Mouse (Mus musculus): ENCODE results near the gene Sstr2. TPM values are rescaled to one million over a fixed set of nuclear protein-coding genes. Genes with fewer than 3 reads are reported as not detected.

Gene Sstr2
- total and polyA plus RNA-seq, 3 experiments = 0.77 to 0.82 TPM; not detected in 1

DNA sequence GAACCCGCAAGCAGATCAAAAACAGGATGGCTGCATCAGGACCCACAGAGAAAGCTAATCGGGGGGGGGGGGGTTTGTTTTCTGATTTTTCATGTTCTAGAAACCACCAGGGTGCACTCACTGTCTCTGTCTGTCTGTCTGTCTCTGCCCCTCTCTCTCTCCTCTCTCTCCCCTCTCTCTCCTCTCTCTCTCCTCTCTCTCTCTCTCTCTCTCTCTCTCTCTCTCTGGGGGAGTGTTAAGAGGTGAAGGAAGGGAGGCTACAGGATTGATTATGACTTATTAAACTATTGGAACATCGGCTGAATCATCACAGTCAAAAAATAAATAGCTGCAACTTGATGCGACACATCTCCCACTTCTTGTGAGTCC is 855 bp upstream of the Sstr2 start:
- TF ChIP-seq MYC (IDR thresholded peaks at IDR 0.05; ENCODE audit: low read depth, low read length) (no peak), RAD21 (IDR thresholded peaks at IDR 0.05; ENCODE audit: low read depth, low read length) (no peak), SMC3 (IDR thresholded peaks at IDR 0.05; ENCODE audit: low read depth, low read length) (no peak), POLR2AphosphoS5 (IDR thresholded peaks at IDR 0.05; ENCODE audit: borderline replicate concordance, low read depth, low read length) (no peak), ZMIZ1 (IDR thresholded peaks at IDR 0.05; ENCODE audit: low read depth, low read length) (no peak), NELFE (IDR thresholded peaks at IDR 0.05; ENCODE audit: low read depth, low read length) (0 out of 2 replicates have a peak, but pooled peaks have one; percentile 19), TAL1 (IDR thresholded peaks at IDR 0.05; ENCODE audit: low read length) (no peak), HCFC1 (IDR thresholded peaks at IDR 0.05; ENCODE audit: low read depth, low read length) (no peak), GABPA (IDR thresholded peaks at IDR 0.05; ENCODE audit: low read depth, low read length) (no peak), JUND (IDR thresholded peaks at IDR 0.05; ENCODE audit: low read depth, low read length) (peak; percentile 95)
- no peaks in the 10 kb centered on the region for H3K9me3 ChIP-seq (replicated peaks; ENCODE audit: insufficient read depth, low read length)
- H3K9ac ChIP-seq (ENCODE audit: control insufficient read depth, low read depth, low read length, poor library complexity, severe bottlenecking) = peak overlapping the region; percentile 65
- no peaks in the 10 kb centered on the region for H3K36me3 ChIP-seq (ENCODE audit: control insufficient read depth in 1 of 2, insufficient read depth in 2 of 2, low read length in 2 of 2)
- H3K4me1 ChIP-seq (ENCODE audit: control insufficient read depth in 1 of 2, insufficient read depth in 2 of 2, low read length in 2 of 2) = peaks cover 0 to 4% of the 10 kb centered on the region in 2 experiments; a peak in 2 of 4 replicates
- no peak for DNase-seq (ENCODE audit: low read depth, low spot score)
- H3K79me2 ChIP-seq (ENCODE audit: control insufficient read depth, insufficient read depth, low read length, poor library complexity) = no peaks in the 10 kb centered on the region; the same call in 1 of the 2 replicates
- no peaks in the 10 kb centered on the region for H3K27me3 ChIP-seq (ENCODE audit: control insufficient read depth in 1 of 2, insufficient read depth in 2 of 2, low read length in 2 of 2)
- H3K27ac ChIP-seq (ENCODE audit: control insufficient read depth, low read depth, low read length) = peak overlapping the region; percentile 59; the same call in 1 of the 2 replicates
- H3K4me3 ChIP-seq (ENCODE audit: control insufficient read depth in 1 of 2, insufficient read depth in 1 of 2, low read depth in 2 of 2, low read length in 2 of 2) = peak overlapping the region; percentile 56 to 62

DNA sequence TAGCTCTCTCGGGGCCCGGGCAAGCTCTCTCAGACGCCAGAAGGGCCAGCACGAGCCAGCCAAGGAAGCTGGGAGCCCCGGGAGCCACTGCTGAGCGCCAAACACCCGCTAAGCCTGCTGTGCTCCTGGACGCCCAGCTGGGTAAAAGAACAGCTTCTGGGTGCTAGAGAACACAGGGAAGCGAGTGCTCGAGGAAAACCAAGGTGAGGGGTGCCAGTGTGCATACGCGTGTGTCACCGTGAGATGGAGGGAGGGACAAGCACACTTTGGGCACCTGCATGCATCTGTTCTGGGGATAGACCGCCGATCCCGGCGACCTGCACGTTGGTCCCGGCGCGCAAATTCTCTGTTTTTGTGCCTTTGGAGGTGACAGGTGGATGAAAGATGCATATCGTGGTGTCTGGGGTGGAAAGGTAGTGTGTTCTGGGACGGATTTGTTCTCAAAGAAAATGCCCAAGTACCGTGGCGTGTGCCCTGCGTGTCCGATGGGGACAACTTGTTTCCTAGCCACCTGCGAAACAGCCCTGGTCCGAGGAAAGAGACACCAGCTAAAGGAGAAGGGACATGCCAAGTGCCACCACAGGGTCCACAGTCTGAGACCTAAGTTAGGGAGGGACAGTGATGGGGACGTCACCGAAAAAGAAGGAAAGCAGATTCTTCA is 408 bp downstream of the Sstr2 start:
- Histone ChIP-seq H3K4me3 (ENCODE audit: control insufficient read depth in 1 of 2, insufficient read depth in 1 of 2, low read depth in 2 of 2, low read length in 2 of 2) (peak overlapping the region; percentile 56 to 62), H3K9me3 (replicated peaks; ENCODE audit: insufficient read depth, low read length) (no peaks in the 10 kb centered on the region), H3K27ac (ENCODE audit: control insufficient read depth, low read depth, low read length) (no peak overlapping the region), H3K4me1 (ENCODE audit: control insufficient read depth in 1 of 2, insufficient read depth in 2 of 2, low read length in 2 of 2) (peaks cover 0 to 4% of the 10 kb centered on the region in 2 experiments; a peak in 2 of 4 replicates), H3K36me3 (ENCODE audit: control insufficient read depth in 1 of 2, insufficient read depth in 2 of 2, low read length in 2 of 2) (no peaks in the 10 kb centered on the region), H3K9ac (ENCODE audit: control insufficient read depth, low read depth, low read length, poor library complexity, severe bottlenecking) (peak overlapping the region; percentile 65), H3K79me2 (ENCODE audit: control insufficient read depth, insufficient read depth, low read length, poor library complexity) (no peaks in the 10 kb centered on the region; the same call in 1 of the 2 replicates), H3K27me3 (ENCODE audit: control insufficient read depth in 1 of 2, insufficient read depth in 2 of 2, low read length in 2 of 2) (no peaks in the 10 kb centered on the region)
- no peak for DNase-seq (ENCODE audit: low read depth, low spot score)
- TF ChIP-seq USF2 (IDR thresholded peaks at IDR 0.05; ENCODE audit: borderline replicate concordance in 1 of 2, insufficient read depth in 1 of 2, low read depth in 1 of 2, low read length in 2 of 2) (no peak), RAD21 (IDR thresholded peaks at IDR 0.05; ENCODE audit: low read depth, low read length) (no peak), CHD2 (IDR thresholded peaks at IDR 0.05; ENCODE audit: low read length) (no peak)

DNA sequence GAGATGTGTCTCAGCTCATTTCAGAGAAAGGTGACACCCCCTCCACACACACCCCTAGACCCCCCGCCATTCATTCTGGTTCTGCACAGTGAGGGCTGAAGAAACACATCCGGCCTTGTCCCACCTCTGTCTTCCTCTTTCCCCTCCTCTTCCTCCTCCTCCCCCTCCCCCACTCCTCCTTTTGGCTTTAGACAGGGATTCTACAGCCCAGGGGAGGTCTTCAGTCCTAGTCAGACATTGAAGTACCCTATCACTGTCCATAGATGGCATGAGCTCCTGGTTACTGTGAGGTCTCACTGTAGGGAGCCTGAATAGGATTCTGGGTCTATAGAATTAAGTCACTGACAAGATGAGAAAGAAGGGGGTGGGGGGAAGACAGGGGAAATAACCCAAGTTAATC is 1.9 kb downstream of the Sstr2 start:
- H3K27ac ChIP-seq (ENCODE audit: control insufficient read depth, low read depth, low read length) = no peak overlapping the region
- no peaks in the 10 kb centered on the region for H3K9me3 ChIP-seq (replicated peaks; ENCODE audit: insufficient read depth, low read length)
- H3K27me3 ChIP-seq (ENCODE audit: control insufficient read depth in 1 of 2, insufficient read depth in 2 of 2, low read length in 2 of 2) = no peaks in the 10 kb centered on the region
- no peaks in the 10 kb centered on the region for H3K36me3 ChIP-seq (ENCODE audit: control insufficient read depth in 1 of 2, insufficient read depth in 2 of 2, low read length in 2 of 2)
- TF ChIP-seq MAFK (IDR thresholded peaks at IDR 0.05; ENCODE audit: borderline replicate concordance, low read depth, low read length) (no peak), CHD2 (IDR thresholded peaks at IDR 0.05; ENCODE audit: low read length) (no peak), ELF1 (IDR thresholded peaks at IDR 0.05; ENCODE audit: low read depth, low read length) (no peak), JUND (IDR thresholded peaks at IDR 0.05; ENCODE audit: low read depth, low read length) (no peak), NRF1 (IDR thresholded peaks at IDR 0.05; ENCODE audit: insufficient read depth, low read depth, low read length, poor library complexity, severe bottlenecking) (no peak), POLR2AphosphoS2 (IDR thresholded peaks at IDR 0.05; ENCODE audit: low read length) (no peak), MEF2A (IDR thresholded peaks at IDR 0.05; ENCODE audit: extremely low read depth, insufficient replicate concordance, low read depth, low read length, poor library complexity, severe bottlenecking) (no peak), MYB (IDR thresholded peaks at IDR 0.05; ENCODE audit: low read depth, low read length) (no peak), POLR2A (IDR thresholded peaks at IDR 0.05; ENCODE audit: control insufficient read depth in 1 of 2, insufficient read depth in 1 of 2, low read depth in 1 of 2, low read length in 2 of 2, poor library complexity in 1 of 2) (no peak)
- no peak for DNase-seq (ENCODE audit: low read depth, low spot score)
- no peak overlapping the region for H3K9ac ChIP-seq (ENCODE audit: control insufficient read depth, low read depth, low read length, poor library complexity, severe bottlenecking)
- no peak overlapping the region for H3K4me3 ChIP-seq (ENCODE audit: control insufficient read depth in 1 of 2, insufficient read depth in 1 of 2, low read depth in 2 of 2, low read length in 2 of 2)
- H3K4me1 ChIP-seq (ENCODE audit: control insufficient read depth in 1 of 2, insufficient read depth in 2 of 2, low read length in 2 of 2) = peaks cover 0 to 4% of the 10 kb centered on the region in 2 experiments; a peak in 2 of 4 replicates
- no peaks in the 10 kb centered on the region; the same call in 1 of the 2 replicates for H3K79me2 ChIP-seq (ENCODE audit: control insufficient read depth, insufficient read depth, low read length, poor library complexity)

Measured in MEL (cell line).